Mouse (Mus musculus) erythroblast, embryonic 14.5 days (primary cell): ENCODE results near the gene Wdr73.

Experiments used
- GATA1 ChIP-seq: IDR thresholded peaks from 2 replicates; pipeline ENCODE4 v1.6.1; 2012; ENCODE audit warnings: low read length, inconsistent platforms, mixed read lengths
- TAL1 ChIP-seq: IDR thresholded peaks from 3 replicates; pipeline ENCODE4 v1.6.1; 2012; ENCODE audit warnings: low read length, inconsistent platforms, mixed read lengths

- TF ChIP-seq GATA1 (no peak), TAL1 (no peak)
These were observed 18.1 kb downstream of the Wdr73 start for GRCm38 (mm10) chr7:80882830-80883505.
